Mouse (Mus musculus) cerebellum, postnatal 10 days (tissue): ENCODE results near the gene Eif4e.
"Not testable (repeated sequence)": the region's sequence is repeated elsewhere in the genome, so short reads cannot be mapped to it uniquely, and the experiment has no call there.

ENCODE experiments used
- DNase-seq, 2 experiments: peaks; one replicate each; pipeline ENCODE4 v3.0.0; 2021; ENCODE audit warnings: mixed read lengths in 2 of 2

The Eif4e gene

GRCm38 (mm10) chr3:138517881-138518280 is 8.1 kb upstream of the Eif4e start:
- DNase-seq = peak in 1 of 2 experiments; percentile 27

- DNase-seq = no peak
Measured at GRCm38 (mm10) chr3:138519218-138519617, 6.8 kb upstream of the Eif4e start.

DNA sequence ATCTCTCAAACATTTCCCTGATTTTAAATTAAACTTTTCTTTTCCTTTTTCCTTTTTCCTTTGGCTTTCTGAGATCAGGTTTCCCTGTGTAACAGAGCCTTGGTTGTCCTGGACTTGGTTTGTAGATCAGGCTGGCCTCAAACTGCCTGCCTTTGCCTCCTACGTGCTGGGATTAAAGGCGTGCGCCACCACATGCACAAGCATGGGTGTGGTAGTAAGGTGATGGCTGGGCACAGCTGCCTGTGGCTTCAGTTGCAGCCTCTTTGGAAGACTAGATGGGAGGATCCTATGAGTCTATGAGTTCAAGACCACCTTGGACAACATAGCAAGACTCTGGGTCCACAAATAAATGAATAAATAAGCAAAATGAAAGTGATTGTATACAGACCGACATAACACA is 2.0 kb upstream of the Eif4e start:
- DNase-seq = no peak

- no peak for DNase-seq
Measured at GRCm38 (mm10) chr3:138525494-138525893, 485 bp upstream of the Eif4e start.

GRCm38 (mm10) chr3:138526916-138527666 is 1.1 kb downstream of the Eif4e start:
- peak; percentile 98 to 99 for DNase-seq

- peak; percentile 82 to 86 for DNase-seq
Measured at GRCm38 (mm10) chr3:138527667-138528231, 1.8 kb downstream of the Eif4e start.

DNA sequence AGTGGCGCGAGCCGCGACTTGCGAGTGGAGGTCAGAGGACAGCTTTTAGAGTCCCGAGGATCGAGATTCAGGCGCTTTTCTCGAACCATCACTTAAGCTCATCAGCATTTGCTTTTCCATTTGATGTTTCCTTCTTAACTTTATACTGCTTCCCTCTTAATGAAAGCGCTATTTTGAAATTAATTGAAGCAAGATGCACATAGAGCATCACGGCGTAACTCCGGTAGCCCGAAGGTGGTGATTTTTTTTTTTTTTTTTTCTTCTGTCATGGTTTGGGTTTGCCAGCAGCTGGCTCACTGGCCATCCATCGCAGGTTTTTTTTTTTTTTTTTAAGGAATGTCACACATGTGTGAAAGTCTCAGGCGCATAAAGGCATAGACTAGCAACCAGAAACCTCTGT is 2.3 kb downstream of the Eif4e start:
- no peak for DNase-seq

DNA sequence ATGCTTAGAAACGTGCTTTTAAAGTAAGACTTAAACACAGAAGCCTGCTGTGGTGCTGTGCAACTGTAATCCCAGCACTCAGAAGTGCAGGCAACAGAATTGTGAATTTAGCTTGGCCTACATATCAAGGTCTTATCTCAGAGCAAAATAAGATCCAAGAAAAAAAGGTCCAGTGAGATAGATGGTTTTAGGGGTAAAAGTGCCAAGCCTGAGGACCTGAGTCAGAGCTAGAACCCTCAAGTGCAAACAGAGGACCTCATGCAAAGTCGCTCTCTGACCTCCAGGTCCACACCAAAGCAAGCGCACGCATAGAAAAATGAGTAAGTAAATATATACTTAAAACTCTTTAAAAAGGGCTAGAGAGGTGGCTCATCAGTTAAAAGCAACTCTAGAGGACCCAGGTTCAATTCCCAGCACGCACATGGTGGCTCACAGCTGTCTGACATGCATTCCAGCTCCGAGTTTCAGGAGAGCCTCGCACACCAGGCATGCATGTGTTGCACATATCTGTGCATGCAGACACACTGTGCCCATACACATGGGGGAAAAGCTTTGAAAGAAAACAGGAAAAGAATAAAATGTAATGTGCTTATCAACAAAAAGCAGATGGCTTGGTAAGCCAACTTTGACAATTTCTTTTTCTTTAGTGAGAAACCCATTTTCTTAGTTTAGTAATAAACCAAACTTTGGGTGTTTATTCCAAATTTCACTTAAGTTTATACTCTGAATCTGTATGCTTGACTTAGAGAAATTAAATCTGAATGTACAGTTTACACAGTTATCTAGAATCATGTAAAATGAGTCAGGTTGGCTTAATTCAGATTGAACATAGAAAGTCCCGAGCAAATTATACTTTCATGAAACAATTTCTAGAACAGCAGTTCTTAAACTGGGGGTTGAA is 4.8 kb downstream of the Eif4e start:
- DNase-seq = no peak

- no peak for DNase-seq
Measured at GRCm38 (mm10) chr3:138531479-138532181, 5.7 kb downstream of the Eif4e start.

DNA sequence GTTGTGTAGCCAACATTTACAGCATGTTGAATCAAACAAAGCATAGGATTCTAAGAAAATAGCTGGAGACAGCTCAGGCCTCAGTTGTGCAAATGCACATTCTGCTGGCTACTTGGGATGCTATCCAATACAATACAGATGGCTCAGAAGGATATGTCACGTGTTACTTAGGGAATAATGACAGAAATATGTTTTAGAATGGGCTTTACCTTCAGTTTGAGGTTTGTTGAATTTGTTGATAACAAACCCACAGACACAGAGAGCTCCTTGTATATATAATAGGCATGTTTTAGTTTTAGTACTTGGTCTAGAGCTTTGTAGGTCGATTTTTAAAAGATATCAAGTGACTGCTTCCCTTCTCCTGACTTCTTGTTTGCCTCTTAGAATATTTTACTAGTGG is 6.8 kb downstream of the Eif4e start:
- no peak for DNase-seq

GRCm38 (mm10) chr3:138536031-138536430 is 10.1 kb downstream of the Eif4e start:
- DNase-seq = no peak

- DNase-seq = no peak
Measured at GRCm38 (mm10) chr3:138542621-138543020, 16.6 kb downstream of the Eif4e start.

GRCm38 (mm10) chr3:138544117-138544516 is 18.1 kb downstream of the Eif4e start:
- no peak for DNase-seq

- DNase-seq = no peak
Measured at GRCm38 (mm10) chr3:138546678-138547077, 20.7 kb downstream of the Eif4e start.

GRCm38 (mm10) chr3:138549045-138549444 is 23.1 kb downstream of the Eif4e start:
- DNase-seq = no peak

DNA sequence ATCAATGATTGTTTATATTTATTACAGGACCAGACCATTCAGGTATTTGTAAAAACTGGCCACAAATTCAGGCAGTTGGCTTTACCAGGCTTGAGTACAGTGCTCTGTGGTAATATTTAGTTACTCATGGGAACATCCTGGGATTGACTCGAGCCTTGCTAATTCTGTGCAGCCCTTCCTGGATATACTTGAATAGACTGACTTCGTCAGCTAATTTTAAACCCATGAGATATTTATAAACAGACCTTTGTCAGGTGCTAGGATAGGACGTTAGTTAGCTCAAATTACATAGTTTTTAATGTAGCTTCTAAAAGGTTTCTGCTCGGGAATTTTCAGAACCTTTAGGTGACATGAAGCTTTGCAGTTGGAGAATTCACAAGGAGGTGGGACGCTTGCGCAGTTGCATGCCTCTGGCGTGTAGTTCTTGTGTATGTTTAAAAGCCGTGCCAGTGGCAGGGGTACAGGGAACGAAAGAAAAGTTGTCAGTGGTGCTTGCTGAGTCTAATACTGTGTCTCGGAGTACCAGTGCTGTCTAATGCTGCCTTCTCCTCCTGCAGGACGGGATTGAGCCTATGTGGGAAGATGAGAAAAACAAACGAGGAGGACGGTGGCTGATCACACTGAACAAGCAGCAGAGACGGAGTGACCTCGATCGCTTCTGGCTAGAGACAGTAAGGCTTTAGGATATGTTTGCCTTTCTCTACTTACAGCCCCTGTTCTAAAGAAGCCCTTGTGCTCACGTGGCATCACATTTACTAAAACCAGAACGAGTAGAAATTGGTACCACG is 24.6 kb downstream of the Eif4e start:
- DNase-seq = no peak

GRCm38 (mm10) chr3:138555279-138555678 is 29.3 kb downstream of the Eif4e start:
- not testable (repeated sequence) for DNase-seq

- DNase-seq = peak; percentile 44 to 49
Measured at GRCm38 (mm10) chr3:138558529-138558928, 32.5 kb downstream of the Eif4e start.

GRCm38 (mm10) chr3:138560242-138560641 is 34.3 kb downstream of the Eif4e start:
- DNase-seq = no peak

DNA sequence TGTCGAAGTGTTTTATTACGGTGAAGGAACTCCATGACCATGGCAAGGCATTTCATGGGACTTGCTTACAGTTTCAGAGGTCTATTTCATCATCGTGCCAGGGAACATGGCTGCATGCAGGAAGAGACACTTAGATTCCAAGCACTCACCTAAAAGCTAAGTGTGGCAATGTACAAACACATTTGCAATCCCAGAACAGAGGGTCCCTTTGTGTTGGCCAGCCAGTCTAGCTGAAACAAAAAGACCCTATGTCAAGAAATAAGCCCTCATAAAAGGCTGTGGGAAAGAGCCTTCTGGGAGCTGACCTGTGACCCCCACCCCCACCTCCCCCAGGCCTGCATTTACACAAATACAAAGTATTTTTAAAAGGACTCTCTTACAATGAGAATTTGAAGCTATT is 34.9 kb downstream of the Eif4e start:
- no peak for DNase-seq

DNA sequence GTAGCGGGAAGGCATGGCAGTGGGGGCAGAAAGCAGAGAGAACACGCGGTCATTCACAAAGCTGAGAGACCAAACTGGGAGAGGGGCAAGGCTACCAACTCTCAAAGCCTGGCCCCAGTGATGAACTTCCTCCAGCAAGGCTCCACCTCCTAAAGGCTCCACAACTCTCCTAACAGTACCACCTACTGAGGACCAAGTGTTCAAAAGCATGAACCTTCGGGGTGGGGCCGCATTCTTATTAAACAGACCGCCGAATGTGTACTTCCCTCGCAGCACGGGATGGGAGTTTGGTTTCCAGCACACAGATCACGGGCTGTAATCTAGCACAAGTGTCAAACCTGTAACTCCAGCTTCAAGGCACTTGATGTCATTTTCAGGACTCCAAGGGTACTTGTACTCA is 52.9 kb downstream of the Eif4e start:
- DNase-seq = no peak

- no peak for DNase-seq
Measured at GRCm38 (mm10) chr3:138586213-138586612, 60.2 kb downstream of the Eif4e start.
